ENCODE assay signal across 9 mouse cellular contexts in the genomic region with DNA sequence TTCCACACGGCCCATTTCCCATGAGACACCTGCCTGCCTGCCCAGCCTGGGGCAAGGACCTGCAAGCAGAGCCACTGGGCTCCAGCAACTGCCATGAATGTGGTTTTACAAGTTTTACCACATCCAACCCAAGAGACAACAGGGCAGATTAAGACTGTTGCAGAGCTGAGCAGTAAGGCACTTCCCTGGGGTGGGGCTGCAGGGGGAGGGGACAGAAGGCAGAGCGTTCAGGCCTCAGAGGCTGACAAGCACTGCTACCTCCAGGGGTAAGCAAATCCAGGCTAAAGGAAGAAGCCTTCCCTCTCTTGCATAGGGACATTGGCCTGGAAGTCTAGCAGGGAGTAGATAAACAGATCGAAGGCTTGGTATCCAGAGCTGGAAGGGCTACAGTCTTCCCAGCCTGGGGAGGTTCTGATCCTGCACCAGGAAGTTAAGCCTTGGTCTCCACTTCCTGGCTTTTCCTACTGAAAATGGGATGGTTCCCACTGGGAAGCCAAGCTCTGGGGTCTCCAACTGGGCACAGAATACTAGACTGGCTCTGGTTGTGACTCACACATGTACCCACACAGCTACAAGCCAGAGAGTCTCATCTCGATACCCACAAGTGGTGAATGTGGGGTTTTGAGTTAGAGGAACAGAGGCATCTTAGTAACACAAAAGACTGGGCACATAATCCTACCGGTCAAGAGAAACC. TPM values are rescaled to one million over a fixed set of nuclear protein-coding genes. Genes with fewer than 3 reads are reported as not detected.
DNase-seq lines count a peak whose midpoint lies in the region; ATAC-seq and TF ChIP-seq lines count a peak whose summit lies in the region.
"Had no signal": no experiment of that assay in that cellular context is flagged by ENCODE, and none has a peak within 500 bp of the region (broad histone marks: within the 10 kb centered on the region; RNA-seq: fewer than 3 reads in every experiment).

No protein-coding gene starts in this region.

- ATAC-seq in embryonic facial prominence, embryonic 12.5 days (ENCODE audit: insufficient number of reproducible peaks, insufficient read depth, low FRiP score, low TSS enrichment), result no peak; the same call in 1 of the 2 replicates
- no peak for ATAC-seq in neural tube, embryonic 14.5 days (ENCODE audit: low read depth)

- TF ChIP-seq CTCF in testis, adult 2 months (IDR thresholded peaks at IDR 0.05; ENCODE audit: control insufficient read depth, insufficient read depth, insufficient replicate concordance, low read depth, low read length), result no peak
- no peak for TF ChIP-seq CTCF in lung, adult 2 months (IDR thresholded peaks at IDR 0.05; ENCODE audit: insufficient read depth, low read length)

- TF ChIP-seq POLR2A in testis, adult 2 months (IDR thresholded peaks at IDR 0.05; ENCODE audit: control insufficient read depth, low read depth, low read length), result no peak
- TF ChIP-seq POLR2A in lung, adult 2 months (IDR thresholded peaks at IDR 0.05; ENCODE audit: borderline replicate concordance, extremely low read depth, low read depth, low read length), result peak; percentile 37; the same call in 1 of the 2 replicates

- H3K4me1 ChIP-seq in testis, adult 2 months (ENCODE audit: control insufficient read depth, insufficient read depth, low read length), result peaks cover 5% of the 10 kb centered on the region
- peaks cover 20% of the 10 kb centered on the region for H3K4me1 ChIP-seq in embryonic facial prominence, embryonic 12.5 days
- peaks cover 26% of the 10 kb centered on the region for H3K4me1 ChIP-seq in lung, adult 2 months (ENCODE audit: control insufficient read depth, insufficient read depth, low read length)
- peaks cover 28% of the 10 kb centered on the region for H3K4me1 ChIP-seq in neural tube, embryonic 14.5 days (ENCODE audit: control insufficient read depth, insufficient read depth, low read length)

- H3K27me3 ChIP-seq in testis, adult 2 months (ENCODE audit: control insufficient read depth, insufficient read depth, low read length), result no peaks in the 10 kb centered on the region
- H3K27me3 ChIP-seq in embryonic facial prominence, embryonic 12.5 days, result no peaks in the 10 kb centered on the region
- H3K27me3 ChIP-seq in neural tube, embryonic 14.5 days (ENCODE audit: control insufficient read depth, insufficient read depth, low read length), result no peaks in the 10 kb centered on the region

- H3K9ac ChIP-seq in embryonic facial prominence, embryonic 12.5 days, result peak overlapping the region; percentile 87
- H3K9ac ChIP-seq in neural tube, embryonic 14.5 days (replicated peaks; ENCODE audit: low read depth, low read length), result peak overlapping the region; percentile 76

- H3K9me3 ChIP-seq in embryonic facial prominence, embryonic 12.5 days, result no peaks in the 10 kb centered on the region
- H3K9me3 ChIP-seq in neural tube, embryonic 14.5 days (ENCODE audit: control insufficient read depth, low read length), result no peaks in the 10 kb centered on the region

- DNase-seq in testis, postnatal 14 days (ENCODE audit: low spot score), result no peak
- DNase-seq in induced T-regulatory cell, adult 2 months (ENCODE audit: low read depth), result peak; percentile 85
- DNase-seq in lung, adult 2 months, result peak; percentile 55
- no peak for DNase-seq in left cerebral cortex, adult 8-10 months (ENCODE audit: low spot score in 2 of 2)
- no peak for DNase-seq in layer of hippocampus, adult 9-11 months

- WGBS in embryonic facial prominence, embryonic 12.5 days, result 19% methylated on average over 5 of the region's 5 CpGs
- whole genome bisulfite sequencing in lung, adult 2 months, result 3% methylated on average over 5 of the region's 5 CpGs
- 34% methylated on average over 5 of the region's 5 CpGs for WGBS in neural tube, embryonic 14.5 days

- H3K27ac ChIP-seq in testis, adult 2 months (ENCODE audit: control insufficient read depth, insufficient read depth, low read depth, low read length), result peak overlapping the region; percentile 65; the same call in 1 of the 2 replicates
- peak overlapping the region; percentile 99 for H3K27ac ChIP-seq in embryonic facial prominence, embryonic 12.5 days
- H3K27ac ChIP-seq in neural tube, embryonic 14.5 days (ENCODE audit: low read depth, low read length), result peak overlapping the region; percentile 99

- peak overlapping the region; percentile 96 for H3K4me3 ChIP-seq in testis, adult 2 months (ENCODE audit: control insufficient read depth, low read depth, low read length)
- H3K4me3 ChIP-seq in embryonic facial prominence, embryonic 12.5 days, result peak overlapping the region; percentile 88
- peak overlapping the region; percentile 95 for H3K4me3 ChIP-seq in lung, adult 2 months (replicated peaks; ENCODE audit: extremely low read depth, low read depth, low read length)
- peak overlapping the region; percentile 75 for H3K4me3 ChIP-seq in neural tube, embryonic 14.5 days (ENCODE audit: low read depth, low read length)

- H3K4me2 ChIP-seq in embryonic facial prominence, embryonic 12.5 days (replicated peaks), result peak overlapping the region; percentile 82
- H3K4me2 ChIP-seq in neural tube, embryonic 14.5 days (ENCODE audit: low read depth, low read length), result peak overlapping the region; percentile 81

- H3K36me3 ChIP-seq in testis, adult 2 months (ENCODE audit: control insufficient read depth, insufficient read depth, low read length), result no peaks in the 10 kb centered on the region
- H3K36me3 ChIP-seq in embryonic facial prominence, embryonic 12.5 days, result peaks cover 28% of the 10 kb centered on the region
- H3K36me3 ChIP-seq in neural tube, embryonic 14.5 days (ENCODE audit: control insufficient read depth, insufficient read depth, low read length), result peaks cover 13% of the 10 kb centered on the region; the same call in 1 of the 2 replicates

RNA-seq across cellular contexts. Expression of gene Ubald1, which starts 1.8 kb away (rescaled TPM):
- 65.2 and 75.6 TPM in 2 replicates for polyA plus RNA-seq in testis, adult 2 months (2012; rRNA removed)
- polyA plus RNA-seq in embryonic facial prominence, embryonic 12.5 days (2016; fragmentation: Nextera tagmentation; extraction: Ambion mirVana), result 31.2 and 32.7 TPM in 2 replicates
- polyA plus RNA-seq in lung, adult 2 months (2012; rRNA removed), result 62.1 and 69.5 TPM in 2 replicates
- 63.6 and 65.0 TPM in 2 replicates for polyA plus RNA-seq in neural tube, embryonic 14.5 days (2014; fragmentation: Nextera tagmentation; extraction: Ambion mirVana)
- total RNA-seq in left cerebral cortex, adult 8-10 months (2022), result 10 to 100 TPM; 74.5 to 92.0 (median 80.8) TPM

RNA-seq across cellular contexts. Expression of gene Mgrn1, which starts 7.7 kb away (rescaled TPM):
- 29.1 and 29.6 TPM in 2 replicates for polyA plus RNA-seq in testis, adult 2 months (2012; rRNA removed)
- polyA plus RNA-seq in embryonic facial prominence, embryonic 12.5 days (2016; fragmentation: Nextera tagmentation; extraction: Ambion mirVana), result 91.9 and 93.4 TPM in 2 replicates
- 124 and 140 TPM in 2 replicates for polyA plus RNA-seq in lung, adult 2 months (2012; rRNA removed)
- 125 and 128 TPM in 2 replicates for polyA plus RNA-seq in neural tube, embryonic 14.5 days (2014; fragmentation: Nextera tagmentation; extraction: Ambion mirVana)
- total RNA-seq in left cerebral cortex, adult 8-10 months (2022), result 100 to 1,000 TPM; 210 to 220 (median 214) TPM

RNA-seq across cellular contexts. Expression of gene 4930562C15Rik, which starts 43.1 kb away (rescaled TPM):
- 55.3 and 61.1 TPM in 2 replicates for polyA plus RNA-seq in testis, adult 2 months (2012; rRNA removed)
- 0.50 and 0.67 TPM in 2 replicates for polyA plus RNA-seq in embryonic facial prominence, embryonic 12.5 days (2016; fragmentation: Nextera tagmentation; extraction: Ambion mirVana)
- 4.9 and 5.2 TPM in 2 replicates for polyA plus RNA-seq in lung, adult 2 months (2012; rRNA removed)
- polyA plus RNA-seq in neural tube, embryonic 14.5 days (2014; fragmentation: Nextera tagmentation; extraction: Ambion mirVana), result 0.85 and 0.86 TPM in 2 replicates
- total RNA-seq in left cerebral cortex, adult 8-10 months (2022), result not detected
- total RNA-seq: heart, postnatal 36 days had no signal

Comparison
In these comparisons a context has a peak if more than half of its experiments do, and no peak if none do; other contexts are left out.
1. DNase-seq: peak in induced T-regulatory cell, adult 2 months (single experiment) and lung, adult 2 months (single experiment); none in testis, postnatal 14 days (single experiment), left cerebral cortex, adult 8-10 months (0 of 2) and layer of hippocampus, adult 9-11 months (single experiment).
2. Peak in every context shown above with its lines, with median percentiles within 50 percentile points of each other: H3K27ac ChIP-seq and H3K4me3 ChIP-seq.